Mouse (Mus musculus): ENCODE data around the gene Macrod1.

DNA sequence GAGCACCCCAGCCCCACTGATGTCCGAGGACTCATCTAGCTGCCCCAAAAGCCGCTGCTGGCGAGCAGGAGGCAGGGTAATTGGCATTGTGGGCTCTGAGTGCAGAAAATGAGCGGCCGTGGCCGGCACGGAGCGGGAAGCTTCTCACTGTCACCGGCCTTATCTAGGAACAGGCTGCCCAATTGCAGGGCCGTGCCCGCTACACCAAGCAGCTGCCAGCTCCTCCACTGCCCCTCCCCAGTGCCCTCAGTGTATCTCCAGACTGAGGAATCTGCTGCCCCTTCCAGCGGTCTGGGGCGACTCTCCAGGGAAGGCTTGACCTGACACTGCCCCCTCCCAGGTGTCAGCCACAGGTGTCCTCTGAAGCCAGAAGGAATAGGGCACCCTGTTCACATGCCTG, 89.8 kb downstream of the Macrod1 start:
- TF ChIP-seq POLR2A (IDR thresholded peaks at IDR 0.05; ENCODE audit: borderline replicate concordance, low read depth, low read length) (no peak), CTCF (IDR thresholded peaks at IDR 0.05; ENCODE audit: low read depth, low read length) (no peak)

All from bone marrow macrophage, adult 2 months (primary cell).